Mouse (Mus musculus) adrenal gland, adult 8-10 months (tissue): ENCODE data around the gene Pdap1. TPM values are rescaled to one million over a fixed set of nuclear protein-coding genes. Genes with fewer than 3 reads are reported as not detected.
"Not testable (repeated sequence)": the region's sequence is repeated elsewhere in the genome, so short reads cannot be mapped to it uniquely, and the experiment has no call there.

Experiments used
- DNase-seq: peaks from one replicate; pipeline ENCODE4 v3.0.0; 2022
- total RNA-seq, 4 experiments: library from RNA; stranded (reverse); gene quantifications; 2 replicates each; pipeline ENCODE4 v1.2.4; 2022

The Pdap1 gene
- total RNA-seq, 4 experiments from 2014 or later, result 60.2 to 98.3 (median 79.4) TPM

- no peak for DNase-seq
Measured at GRCm38 (mm10) chr5:145118461-145118860, 21.6 kb downstream of the Pdap1 start.

GRCm38 (mm10) chr5:145118005-145118404 is 22.0 kb downstream of the Pdap1 start:
- no peak for DNase-seq

GRCm38 (mm10) chr5:145116916-145117315 is 23.1 kb downstream of the Pdap1 start:
- peak; percentile 61 for DNase-seq

GRCm38 (mm10) chr5:145116316-145116715 is 23.7 kb downstream of the Pdap1 start:
- DNase-seq, result peak; percentile 74

GRCm38 (mm10) chr5:145115736-145116135 is 24.3 kb downstream of the Pdap1 start:
- DNase-seq, result no peak

GRCm38 (mm10) chr5:145114606-145115473 is 25.2 kb downstream of the Pdap1 start:
- peak; percentile 50 for DNase-seq

- DNase-seq, result peak; percentile 62
Measured at GRCm38 (mm10) chr5:145114071-145114605, 25.9 kb downstream of the Pdap1 start, which contains the start of gene Arpc1b. Arpc1b (plus strand) TSS chr5:145114215.

- DNase-seq, result no peak
Measured at GRCm38 (mm10) chr5:145113416-145113815, 26.6 kb downstream of the Pdap1 start.

- DNase-seq, result no peak
Measured at GRCm38 (mm10) chr5:145112566-145112965, 27.5 kb downstream of the Pdap1 start.

- no peak for DNase-seq
Measured at GRCm38 (mm10) chr5:145110401-145110800, 29.6 kb downstream of the Pdap1 start.

- DNase-seq, result no peak
Measured at GRCm38 (mm10) chr5:145105694-145106275, 34.3 kb downstream of the Pdap1 start.

- DNase-seq, result no peak
Measured at GRCm38 (mm10) chr5:145104328-145104727, 35.7 kb downstream of the Pdap1 start.

- DNase-seq, result no peak
Measured at GRCm38 (mm10) chr5:145102706-145103105, 37.3 kb downstream of the Pdap1 start.

GRCm38 (mm10) chr5:145101451-145101850 is 38.6 kb downstream of the Pdap1 start:
- not testable (repeated sequence) for DNase-seq

- DNase-seq, result no peak
Measured at GRCm38 (mm10) chr5:145100960-145101359, 39.1 kb downstream of the Pdap1 start.

GRCm38 (mm10) chr5:145098340-145098821 is 41.7 kb downstream of the Pdap1 start:
- DNase-seq, result no peak

- DNase-seq, result no peak
Measured at GRCm38 (mm10) chr5:145096195-145096594, 43.8 kb downstream of the Pdap1 start.

- DNase-seq, result no peak
Measured at GRCm38 (mm10) chr5:145089878-145090277, 50.2 kb downstream of the Pdap1 start.

GRCm38 (mm10) chr5:145088186-145088585 is 51.9 kb downstream of the Pdap1 start:
- DNase-seq, result no peak

- no peak for DNase-seq
Measured at GRCm38 (mm10) chr5:145084822-145085221, 55.2 kb downstream of the Pdap1 start.

GRCm38 (mm10) chr5:145083632-145084451 is 56.2 kb downstream of the Pdap1 start, which contains the start of the genes Arpc1a and Kpna7:
Arpc1a (plus strand) TSS chr5:145083830.
Kpna7 (minus strand) TSS chr5:145084030.
- DNase-seq, result peak; percentile 87

- not testable (repeated sequence) for DNase-seq
Measured at GRCm38 (mm10) chr5:145083201-145083600, 56.8 kb downstream of the Pdap1 start.
